Mouse (Mus musculus) limb, embryonic 10.5 days (tissue): ENCODE data around the gene Trip10. TPM values are rescaled to one million over a fixed set of nuclear protein-coding genes. Genes with fewer than 3 reads are reported as not detected.

ENCODE experiments used
- DNase-seq: peaks from one replicate; pipeline ENCODE4 v3.0.0-alpha.2; 2017; ENCODE audit warnings: low spot score
- H3K27ac ChIP-seq: fragments of 300-500 bp; sonication (generic); 2 replicates; pipeline ENCODE4 v1.5.1; 2016; ENCODE audit warnings: mild to moderate bottlenecking
- H3K27me3 ChIP-seq: fragments of 300-500 bp; sonication (generic); 2 replicates; pipeline ENCODE4 v1.6.1; 2016; ENCODE audit warnings: low read depth, mild to moderate bottlenecking; ENCODE audit not compliant: poor library complexity, severe bottlenecking
- H3K36me3 ChIP-seq: fragments of 300-500 bp; sonication (generic); 2 replicates; pipeline ENCODE4 v1.6.1; 2016; ENCODE audit warnings: mild to moderate bottlenecking, moderate library complexity
- H3K4me1 ChIP-seq: fragments of 300-500 bp; sonication (generic); 2 replicates; pipeline ENCODE4 v1.6.1; 2016
- H3K4me3 ChIP-seq: fragments of 300-500 bp; sonication (generic); 2 replicates; pipeline ENCODE4 v1.5.1; 2016; ENCODE audit warnings: mild to moderate bottlenecking, moderate library complexity
- H3K9me3 ChIP-seq: fragments of 300-500 bp; sonication (generic); replicated peaks from 2 replicates; pipeline ENCODE4 v1.6.1; 2016; ENCODE audit warnings: mild to moderate bottlenecking
- WGBS: fragments of 180-500 bp; shearing (Covaris S2); methylation state at CpG from one replicate; pipeline ENCODE4 v1.1.7; 2016; 5-methylcytosine and 5-hydroxymethylcytosine counted together
- polyA plus RNA-seq: library from polyadenylated mRNA; unstranded; fragments of >200 nt; fragmentation: Nextera tagmentation; extraction: Ambion mirVana; gene quantifications from 2 replicates; pipeline ENCODE4 v1.2.1, GENCODE M21; 2016

Gene Trip10
- 34.7 and 42.9 TPM in 2 replicates for polyA plus RNA-seq

DNA sequence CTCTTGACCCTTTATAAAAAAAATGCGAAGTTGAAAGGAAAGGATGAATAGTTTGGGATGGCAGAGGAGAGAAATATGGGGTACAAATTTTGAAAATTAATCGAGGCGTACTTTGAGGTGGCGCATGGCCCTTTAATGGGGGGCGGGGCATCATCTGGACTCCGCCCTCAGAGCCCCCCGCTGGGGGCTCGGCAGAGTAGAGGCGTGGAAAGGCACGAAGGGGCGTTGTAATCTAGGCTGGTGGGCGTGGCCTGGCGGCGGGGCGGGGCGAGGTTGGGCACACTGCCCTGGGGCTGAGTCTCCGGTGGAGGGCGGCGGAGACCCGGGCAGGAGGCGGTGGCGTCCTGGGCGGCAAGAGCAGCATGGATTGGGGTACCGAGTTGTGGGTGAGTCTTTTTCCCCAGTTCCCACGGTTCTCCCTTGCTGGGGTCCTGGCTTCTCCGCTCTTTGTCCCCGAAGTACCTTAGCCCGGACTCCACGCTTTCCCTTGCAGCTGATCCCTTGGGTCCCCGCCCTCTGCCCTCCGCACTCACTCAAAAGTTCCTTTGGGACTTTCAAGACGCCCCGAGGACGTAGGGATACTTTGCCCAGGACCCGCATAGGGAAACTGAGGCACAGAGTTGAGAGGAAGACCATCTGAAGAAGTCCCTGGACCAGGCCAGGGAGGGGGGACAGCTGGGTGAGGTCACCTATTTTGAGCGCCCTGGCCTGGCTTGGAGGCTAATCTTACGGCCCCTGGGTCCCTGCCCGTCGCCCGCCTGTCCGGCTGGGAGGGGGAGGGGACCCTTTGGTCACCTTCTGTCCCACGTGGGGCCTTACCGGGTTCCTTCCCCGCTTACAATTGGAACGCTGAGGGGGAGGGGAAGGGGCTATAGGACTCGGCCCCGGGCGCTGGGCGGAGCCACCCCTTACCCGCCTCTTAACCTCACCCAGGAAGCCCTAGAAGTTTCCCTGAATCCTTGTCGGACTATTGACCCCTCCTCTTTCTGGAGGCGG is at the start of gene Trip10:
TSS of gene Trip10 (plus strand) at position 270 of the 996 bp plus-strand sequence.
- peak within 1 kb of the TSS; percentile 70 for H3K4me3 ChIP-seq
- WGBS: under 1% methylated on average over 45 of the region's 52 CpGs
- peak; percentile 98 for DNase-seq

GRCm38 (mm10) chr17:57201841-57202724 is 47.2 kb upstream of the Trip10 start:
- 89% methylated on average over 9 of the region's 10 CpGs for WGBS

More for the DNA sequence above, at the start of gene Trip10:
- peak within 1 kb of the TSS; percentile 87 for H3K27ac ChIP-seq
- peaks cover 32% of the 10 kb centered on the region for H3K4me1 ChIP-seq
- no peaks in the 10 kb centered on the region for H3K9me3 ChIP-seq
- H3K27me3 ChIP-seq: no peaks in the 10 kb centered on the region
- peaks cover 25% of the 10 kb centered on the region for H3K36me3 ChIP-seq

GRCm38 (mm10) chr17:57207938-57208337 is 41.3 kb upstream of the Trip10 start:
- no peaks in the 10 kb centered on the region for H3K36me3 ChIP-seq
- no peak overlapping the region for H3K4me3 ChIP-seq
- DNase-seq: no peak
- H3K27me3 ChIP-seq: no peaks in the 10 kb centered on the region
- WGBS: 85% methylated on average over 3 of the region's 3 CpGs
- H3K9me3 ChIP-seq: no peaks in the 10 kb centered on the region
- no peak overlapping the region for H3K27ac ChIP-seq
- H3K4me1 ChIP-seq: no peaks in the 10 kb centered on the region

More at GRCm38 (mm10) chr17:57201841-57202724, 47.2 kb upstream of the Trip10 start:
- H3K27ac ChIP-seq: no peak overlapping the region
- H3K36me3 ChIP-seq: no peaks in the 10 kb centered on the region
- no peak overlapping the region for H3K4me3 ChIP-seq
- H3K27me3 ChIP-seq: no peaks in the 10 kb centered on the region
- no peaks in the 10 kb centered on the region for H3K4me1 ChIP-seq
- DNase-seq: no peak
- H3K9me3 ChIP-seq: no peaks in the 10 kb centered on the region

DNA sequence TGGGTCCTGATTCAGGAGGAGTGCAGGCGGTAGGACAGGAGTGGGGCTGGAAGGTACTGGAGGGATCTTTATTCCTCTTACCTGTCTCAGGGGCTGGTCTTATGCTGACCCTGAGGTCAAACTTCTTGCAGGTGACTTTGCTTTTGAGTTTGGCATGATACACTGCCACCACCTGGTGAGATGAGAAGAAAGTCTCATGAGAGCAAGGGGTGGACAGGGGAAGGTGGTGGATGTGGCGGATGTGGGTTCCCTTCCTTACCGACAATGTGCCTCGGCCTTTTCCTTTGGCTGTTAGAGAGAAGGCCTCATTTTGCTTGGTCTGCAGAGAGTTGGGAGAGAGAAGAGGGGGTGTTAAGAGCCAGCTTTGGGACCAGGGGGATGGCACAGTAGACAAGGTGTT is 39.9 kb upstream of the Trip10 start:
- Histone ChIP-seq H3K4me1 (no peaks in the 10 kb centered on the region), H3K36me3 (no peaks in the 10 kb centered on the region), H3K9me3 (no peaks in the 10 kb centered on the region), H3K4me3 (no peak overlapping the region), H3K27me3 (no peaks in the 10 kb centered on the region), H3K27ac (no peak overlapping the region)
- no peak for DNase-seq
- 86% methylated on average over 4 of the region's 4 CpGs for WGBS

- WGBS: 66% methylated on average over 9 of the region's 9 CpGs
- Histone ChIP-seq H3K27ac (no peak overlapping the region), H3K4me1 (no peaks in the 10 kb centered on the region), H3K4me3 (no peak overlapping the region), H3K9me3 (no peaks in the 10 kb centered on the region), H3K36me3 (no peaks in the 10 kb centered on the region), H3K27me3 (0 out of 2 replicates have a peak, but pooled peaks cover 4% of the 10 kb centered on the region)
- DNase-seq: no peak
Observed at GRCm38 (mm10) chr17:57211501-57211900, 37.8 kb upstream of the Trip10 start.

DNA sequence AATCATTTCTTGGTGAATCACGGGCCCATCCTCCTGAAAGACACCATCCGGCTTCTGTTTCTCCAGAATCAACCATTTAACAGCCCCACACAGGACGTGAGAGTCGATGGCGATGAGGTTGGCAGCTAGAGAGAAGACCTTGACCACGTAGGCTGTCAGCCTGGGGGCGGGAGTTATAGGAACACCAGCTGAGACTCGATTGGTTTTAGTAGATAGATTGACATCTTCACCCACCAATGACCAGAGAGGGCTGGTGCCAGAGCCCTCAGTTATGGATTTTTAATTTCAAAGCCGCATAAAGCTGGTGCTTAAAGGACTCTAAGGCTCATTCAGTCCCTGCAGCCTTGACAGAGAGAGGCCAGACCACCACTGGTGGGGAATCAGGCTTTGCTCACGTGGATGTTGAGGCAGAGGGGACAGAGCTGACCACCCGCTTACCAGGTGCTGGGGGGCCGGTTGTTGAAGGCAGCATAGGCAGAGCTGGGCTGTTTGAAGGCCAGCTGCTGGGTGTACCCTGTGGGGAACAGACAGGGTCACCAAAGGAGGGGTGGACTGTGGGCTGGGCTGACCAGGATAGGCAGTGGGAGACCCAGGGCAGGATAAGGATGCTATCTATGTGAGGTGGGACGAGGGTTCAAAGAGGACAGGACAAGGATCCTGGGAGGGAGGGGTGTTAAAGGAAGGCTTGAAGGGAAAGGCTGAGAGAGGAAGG is 34.4 kb upstream of the Trip10 start:
- DNase-seq: no peak
- H3K27ac ChIP-seq: no peak overlapping the region
- WGBS: 46% methylated on average over 13 of the region's 13 CpGs
- H3K4me1 ChIP-seq: no peaks in the 10 kb centered on the region
- H3K27me3 ChIP-seq: 0 out of 2 replicates have a peak, but pooled peaks cover 4% of the 10 kb centered on the region
- H3K36me3 ChIP-seq: no peaks in the 10 kb centered on the region
- H3K4me3 ChIP-seq: no peak overlapping the region
- H3K9me3 ChIP-seq: no peaks in the 10 kb centered on the region

DNA sequence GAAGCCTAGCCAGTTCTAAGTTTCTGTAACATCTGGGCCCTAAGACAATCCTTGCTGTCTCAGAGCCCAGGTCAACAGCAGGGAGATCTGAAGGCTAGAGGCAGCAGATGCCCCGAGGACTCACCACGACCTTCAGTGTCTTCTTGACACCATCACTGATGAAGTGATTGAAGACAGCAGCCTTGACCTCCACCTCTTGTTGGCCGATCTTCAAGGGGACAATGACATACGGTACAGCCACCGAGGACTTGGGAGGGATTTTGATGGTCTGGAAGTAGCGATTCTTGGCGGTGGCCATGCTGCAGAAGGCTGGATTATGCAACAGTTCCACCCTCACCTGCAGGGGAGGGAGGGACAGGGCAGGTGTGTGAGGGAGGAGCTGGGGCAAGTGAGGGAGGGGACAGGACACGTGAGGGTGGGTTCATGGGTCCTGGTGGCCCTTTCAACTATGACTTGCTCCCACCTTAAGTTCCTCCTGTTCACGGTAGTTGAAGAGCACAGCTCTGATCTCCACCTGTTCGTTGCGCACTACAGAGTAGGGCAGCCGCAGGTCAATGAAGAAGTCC is 30.8 kb upstream of the Trip10 start:
- Histone ChIP-seq H3K36me3 (no peaks in the 10 kb centered on the region), H3K27ac (no peak overlapping the region), H3K27me3 (peaks cover 15% of the 10 kb centered on the region; the same call in 1 of the 2 replicates), H3K4me3 (no peak overlapping the region), H3K9me3 (no peaks in the 10 kb centered on the region), H3K4me1 (no peaks in the 10 kb centered on the region)
- WGBS: 74% methylated on average over 12 of the region's 12 CpGs
- DNase-seq: no peak

DNA sequence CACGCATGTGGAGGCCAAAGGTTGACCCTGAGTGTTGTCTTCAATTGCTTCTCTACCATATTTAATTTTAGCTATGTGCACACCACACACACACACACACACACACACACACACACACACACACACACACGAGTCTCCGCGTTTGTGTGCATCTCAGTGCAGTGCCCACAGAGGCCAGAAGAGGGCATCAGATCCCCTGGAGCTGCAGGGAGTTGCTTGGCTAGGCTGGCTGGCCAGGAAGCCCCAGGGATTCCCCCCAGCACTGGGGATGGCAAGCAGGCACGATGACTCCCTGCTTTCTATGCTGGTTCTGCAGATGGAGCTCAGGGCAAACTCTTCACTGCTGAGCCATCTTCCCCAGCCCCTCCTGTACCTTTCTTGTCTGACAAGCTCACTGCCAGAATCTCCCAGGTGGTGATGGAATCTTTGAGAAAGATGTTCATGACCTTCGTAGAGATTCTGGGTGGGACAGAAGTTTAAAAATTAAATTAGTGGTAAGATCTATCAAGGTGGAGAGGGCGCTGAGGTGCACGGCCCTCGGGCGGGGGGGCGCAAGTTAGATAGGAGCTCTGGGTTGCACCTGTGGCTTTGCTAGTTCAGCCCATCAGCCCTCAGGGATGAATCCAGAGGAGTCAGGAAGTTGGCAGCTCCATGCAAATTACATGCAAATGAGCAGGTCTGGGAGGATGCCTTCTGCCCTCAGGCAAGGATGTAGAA is 29.9 kb upstream of the Trip10 start:
- WGBS: 26% methylated on average over 11 of the region's 11 CpGs

GRCm38 (mm10) chr17:57219884-57220207 is 29.4 kb upstream of the Trip10 start:
- no peak for DNase-seq
- no peaks in the 10 kb centered on the region for H3K36me3 ChIP-seq
- H3K4me1 ChIP-seq: 0 out of 2 replicates have a peak, but pooled peaks cover 3% of the 10 kb centered on the region
- no peak overlapping the region for H3K27ac ChIP-seq
- H3K27me3 ChIP-seq: peaks cover 26% of the 10 kb centered on the region
- 23% methylated on average over 3 of the region's 3 CpGs for WGBS
- no peak overlapping the region for H3K4me3 ChIP-seq
- no peaks in the 10 kb centered on the region for H3K9me3 ChIP-seq

More for the DNA sequence above, 29.9 kb upstream of the Trip10 start:
- no peaks in the 10 kb centered on the region for H3K9me3 ChIP-seq
- DNase-seq: peak; percentile 75
- H3K27me3 ChIP-seq: peaks cover 22% of the 10 kb centered on the region
- no peak overlapping the region for H3K27ac ChIP-seq
- no peaks in the 10 kb centered on the region for H3K36me3 ChIP-seq
- H3K4me1 ChIP-seq: 0 out of 2 replicates have a peak, but pooled peaks cover 1% of the 10 kb centered on the region
- H3K4me3 ChIP-seq: no peak overlapping the region

- Histone ChIP-seq H3K4me3 (no peak overlapping the region), H3K27ac (no peak overlapping the region)
- no peak for DNase-seq
Observed at GRCm38 (mm10) chr17:57221911-57222310, 27.3 kb upstream of the Trip10 start.

GRCm38 (mm10) chr17:57223313-57223712 is 25.9 kb upstream of the Trip10 start:
- H3K27ac ChIP-seq: no peak overlapping the region
- H3K36me3 ChIP-seq: no peaks in the 10 kb centered on the region
- H3K27me3 ChIP-seq: peaks cover 30% of the 10 kb centered on the region
- H3K9me3 ChIP-seq: no peaks in the 10 kb centered on the region
- DNase-seq: no peak
- H3K4me1 ChIP-seq: 0 out of 2 replicates have a peak, but pooled peaks cover 3% of the 10 kb centered on the region
- H3K4me3 ChIP-seq: no peak overlapping the region
- 83% methylated on average over 9 of the region's 9 CpGs for WGBS

More at GRCm38 (mm10) chr17:57221911-57222310, 27.3 kb upstream of the Trip10 start:
- peaks cover 30% of the 10 kb centered on the region for H3K27me3 ChIP-seq
- H3K4me1 ChIP-seq: 0 out of 2 replicates have a peak, but pooled peaks cover 3% of the 10 kb centered on the region
- WGBS: 78% methylated on average over 4 of the region's 4 CpGs
- H3K9me3 ChIP-seq: no peaks in the 10 kb centered on the region
- H3K36me3 ChIP-seq: no peaks in the 10 kb centered on the region
